Mouse (Mus musculus): Measurements from ENCODE around the gene Ntsr2.

GRCm38 (mm10) chr12:16656906-16657875, 4.0 kb downstream of the Ntsr2 start:
- no peak for TF ChIP-seq CTCF (IDR thresholded peaks at IDR 0.05; ENCODE audit: low read depth)
- no peak for TF ChIP-seq EP300 (optimal IDR thresholded peaks at IDR 0.05)

All from stomach, postnatal 0 days (tissue).